Mouse (Mus musculus): Measurements from ENCODE around the gene Cdkal1. TPM values are rescaled to one million over a fixed set of nuclear protein-coding genes. Genes with fewer than 3 reads are reported as not detected.

The Cdkal1 gene
- polyA plus RNA-seq, 1 experiment: 13.5 TPM

- Histone ChIP-seq H3K4me1 (ENCODE audit: control insufficient read depth, insufficient read depth, low read length) (0 out of 2 replicates have a peak, but pooled peaks cover 2% of the 10 kb centered on the region), H3K27ac (ENCODE audit: insufficient read depth, low read depth, low read length) (no peak overlapping the region), H3K4me3 (ENCODE audit: insufficient read depth, low read length) (no peak overlapping the region)
- TF ChIP-seq POLR2A (IDR thresholded peaks at IDR 0.05; ENCODE audit: borderline replicate concordance, low read depth, low read length) (no peak), CTCF (IDR thresholded peaks at IDR 0.05; ENCODE audit: low read depth, low read length) (no peak)
Observed at GRCm38 (mm10) chr13:29430919-29431318, 424.6 kb downstream of the Cdkal1 start.

- no peak overlapping the region for H3K27ac ChIP-seq (ENCODE audit: insufficient read depth, low read depth, low read length)
- no peak overlapping the region for H3K4me3 ChIP-seq (ENCODE audit: insufficient read depth, low read length)
- TF ChIP-seq CTCF (IDR thresholded peaks at IDR 0.05; ENCODE audit: low read depth, low read length) (no peak), POLR2A (IDR thresholded peaks at IDR 0.05; ENCODE audit: borderline replicate concordance, low read depth, low read length) (no peak)
- 0 out of 2 replicates have a peak, but pooled peaks cover 2% of the 10 kb centered on the region for H3K4me1 ChIP-seq (ENCODE audit: control insufficient read depth, insufficient read depth, low read length)
Observed at GRCm38 (mm10) chr13:29429877-29430276, 425.6 kb downstream of the Cdkal1 start.

- H3K27ac ChIP-seq (ENCODE audit: insufficient read depth, low read depth, low read length): no peak overlapping the region
- H3K4me3 ChIP-seq (ENCODE audit: insufficient read depth, low read length): no peak overlapping the region
- TF ChIP-seq CTCF (IDR thresholded peaks at IDR 0.05; ENCODE audit: low read depth, low read length): no peak
- no peak for TF ChIP-seq POLR2A (IDR thresholded peaks at IDR 0.05; ENCODE audit: borderline replicate concordance, low read depth, low read length)
- 0 out of 2 replicates have a peak, but pooled peaks cover 2% of the 10 kb centered on the region for H3K4me1 ChIP-seq (ENCODE audit: control insufficient read depth, insufficient read depth, low read length)
Observed at GRCm38 (mm10) chr13:29429196-29429595, 426.3 kb downstream of the Cdkal1 start.

- Histone ChIP-seq H3K4me3 (ENCODE audit: insufficient read depth, low read length) (no peak overlapping the region), H3K27ac (ENCODE audit: insufficient read depth, low read depth, low read length) (no peak overlapping the region), H3K4me1 (ENCODE audit: control insufficient read depth, insufficient read depth, low read length) (peaks cover 8% of the 10 kb centered on the region)
- no peak for TF ChIP-seq POLR2A (IDR thresholded peaks at IDR 0.05; ENCODE audit: borderline replicate concordance, low read depth, low read length)
- TF ChIP-seq CTCF (IDR thresholded peaks at IDR 0.05; ENCODE audit: low read depth, low read length): no peak
Observed at GRCm38 (mm10) chr13:29416450-29417136, 438.9 kb downstream of the Cdkal1 start.

- Histone ChIP-seq H3K4me3 (ENCODE audit: insufficient read depth, low read length) (no peak overlapping the region), H3K27ac (ENCODE audit: insufficient read depth, low read depth, low read length) (no peak overlapping the region), H3K4me1 (ENCODE audit: control insufficient read depth, insufficient read depth, low read length) (peaks cover 11% of the 10 kb centered on the region)
- TF ChIP-seq CTCF (IDR thresholded peaks at IDR 0.05; ENCODE audit: low read depth, low read length) (no peak), POLR2A (IDR thresholded peaks at IDR 0.05; ENCODE audit: borderline replicate concordance, low read depth, low read length) (no peak)
Observed at GRCm38 (mm10) chr13:29415967-29416366, 439.5 kb downstream of the Cdkal1 start.

GRCm38 (mm10) chr13:29414878-29415277 is 440.6 kb downstream of the Cdkal1 start:
- TF ChIP-seq POLR2A (IDR thresholded peaks at IDR 0.05; ENCODE audit: borderline replicate concordance, low read depth, low read length) (no peak), CTCF (IDR thresholded peaks at IDR 0.05; ENCODE audit: low read depth, low read length) (no peak)
- Histone ChIP-seq H3K4me1 (ENCODE audit: control insufficient read depth, insufficient read depth, low read length) (peaks cover 11% of the 10 kb centered on the region), H3K27ac (ENCODE audit: insufficient read depth, low read depth, low read length) (no peak overlapping the region), H3K4me3 (ENCODE audit: insufficient read depth, low read length) (no peak overlapping the region)

GRCm38 (mm10) chr13:29414470-29414869 is 441.0 kb downstream of the Cdkal1 start:
- TF ChIP-seq POLR2A (IDR thresholded peaks at IDR 0.05; ENCODE audit: borderline replicate concordance, low read depth, low read length) (no peak), CTCF (IDR thresholded peaks at IDR 0.05; ENCODE audit: low read depth, low read length) (no peak)
- Histone ChIP-seq H3K4me1 (ENCODE audit: control insufficient read depth, insufficient read depth, low read length) (peaks cover 11% of the 10 kb centered on the region), H3K27ac (ENCODE audit: insufficient read depth, low read depth, low read length) (no peak overlapping the region), H3K4me3 (ENCODE audit: insufficient read depth, low read length) (no peak overlapping the region)

GRCm38 (mm10) chr13:29411176-29411575 is 444.3 kb downstream of the Cdkal1 start:
- no peak overlapping the region for H3K4me3 ChIP-seq (ENCODE audit: insufficient read depth, low read length)
- TF ChIP-seq CTCF (IDR thresholded peaks at IDR 0.05; ENCODE audit: low read depth, low read length) (no peak), POLR2A (IDR thresholded peaks at IDR 0.05; ENCODE audit: borderline replicate concordance, low read depth, low read length) (no peak)
- peaks cover 11% of the 10 kb centered on the region for H3K4me1 ChIP-seq (ENCODE audit: control insufficient read depth, insufficient read depth, low read length)
- no peak overlapping the region for H3K27ac ChIP-seq (ENCODE audit: insufficient read depth, low read depth, low read length)

GRCm38 (mm10) chr13:29407619-29408018 is 447.9 kb downstream of the Cdkal1 start:
- H3K4me1 ChIP-seq (ENCODE audit: control insufficient read depth, insufficient read depth, low read length): peaks cover 5% of the 10 kb centered on the region; the same call in 1 of the 2 replicates
- no peak for TF ChIP-seq POLR2A (IDR thresholded peaks at IDR 0.05; ENCODE audit: borderline replicate concordance, low read depth, low read length)
- no peak for TF ChIP-seq CTCF (IDR thresholded peaks at IDR 0.05; ENCODE audit: low read depth, low read length)
- H3K4me3 ChIP-seq (ENCODE audit: insufficient read depth, low read length): no peak overlapping the region
- H3K27ac ChIP-seq (ENCODE audit: insufficient read depth, low read depth, low read length): no peak overlapping the region

- no peak overlapping the region for H3K27ac ChIP-seq (ENCODE audit: insufficient read depth, low read depth, low read length)
- no peaks in the 10 kb centered on the region for H3K4me1 ChIP-seq (ENCODE audit: control insufficient read depth, insufficient read depth, low read length)
- H3K4me3 ChIP-seq (ENCODE audit: insufficient read depth, low read length): no peak overlapping the region
- TF ChIP-seq POLR2A (IDR thresholded peaks at IDR 0.05; ENCODE audit: borderline replicate concordance, low read depth, low read length) (no peak), CTCF (IDR thresholded peaks at IDR 0.05; ENCODE audit: low read depth, low read length) (no peak)
Observed at GRCm38 (mm10) chr13:29405316-29405715, 450.2 kb downstream of the Cdkal1 start.

Data from bone marrow macrophage, adult 2 months (primary cell).